Mouse (Mus musculus): ENCODE measurements at regions not wholly inside any gene's neighbourhood (a gene's known extent, or its start where the extent isn't known, plus 50 kb on each side); places are given as distances from the start of the nearest gene placed in this dataset.

GRCm38 (mm10) chr14:105632335-105632734 is 264.3 kb downstream of the Spry2 start:
- H3K9me3 ChIP-seq = no peaks in the 10 kb centered on the region
- WGBS = 96% methylated on average over 4 of the region's 4 CpGs
- H3K4me1 ChIP-seq (replicated peaks) = peaks cover 24% of the 10 kb centered on the region
- no peaks in the 10 kb centered on the region for H3K27me3 ChIP-seq (ENCODE audit: insufficient read depth, poor library complexity, severe bottlenecking)
- H3K4me3 ChIP-seq = no peak overlapping the region
- DNase-seq (ENCODE audit: low spot score) = no peak
- H3K36me3 ChIP-seq = no peaks in the 10 kb centered on the region
- H3K27ac ChIP-seq = no peak overlapping the region

- 68% methylated on average over 5 of the region's 5 CpGs for WGBS
- Histone ChIP-seq H3K4me1 (replicated peaks) (peaks cover 24% of the 10 kb centered on the region), H3K27ac (0 out of 2 replicates have a peak overlapping the region, but pooled peaks have one; percentile 54), H3K9me3 (no peaks in the 10 kb centered on the region), H3K27me3 (ENCODE audit: insufficient read depth, poor library complexity, severe bottlenecking) (no peaks in the 10 kb centered on the region), H3K4me3 (no peak overlapping the region), H3K36me3 (no peaks in the 10 kb centered on the region)
- no peak for DNase-seq (ENCODE audit: low spot score)
These were observed 265.0 kb downstream of the Spry2 start for GRCm38 (mm10) chr14:105631681-105632031.

GRCm38 (mm10) chr14:105630867-105631680 is 265.5 kb downstream of the Spry2 start:
- Histone ChIP-seq H3K4me1 (replicated peaks) (peaks cover 24% of the 10 kb centered on the region), H3K4me3 (no peak overlapping the region), H3K27me3 (ENCODE audit: insufficient read depth, poor library complexity, severe bottlenecking) (no peaks in the 10 kb centered on the region), H3K27ac (0 out of 2 replicates have a peak overlapping the region, but pooled peaks have one; percentile 54), H3K9me3 (no peaks in the 10 kb centered on the region), H3K36me3 (no peaks in the 10 kb centered on the region)
- WGBS = 57% methylated on average over 9 of the region's 9 CpGs
- DNase-seq (ENCODE audit: low spot score) = peak; percentile 16

GRCm38 (mm10) chr14:105630444-105630843 is 266.2 kb downstream of the Spry2 start:
- no peak for DNase-seq (ENCODE audit: low spot score)
- Histone ChIP-seq H3K36me3 (no peaks in the 10 kb centered on the region), H3K4me1 (replicated peaks) (peaks cover 24% of the 10 kb centered on the region), H3K4me3 (no peak overlapping the region), H3K27me3 (ENCODE audit: insufficient read depth, poor library complexity, severe bottlenecking) (no peaks in the 10 kb centered on the region), H3K27ac (no peak overlapping the region), H3K9me3 (no peaks in the 10 kb centered on the region)
- WGBS = 76% methylated on average over 5 of the region's 5 CpGs

- no peaks in the 10 kb centered on the region for H3K27me3 ChIP-seq (ENCODE audit: insufficient read depth, poor library complexity, severe bottlenecking)
- no peaks in the 10 kb centered on the region for H3K9me3 ChIP-seq
- no peak for DNase-seq (ENCODE audit: low spot score)
- peaks cover 24% of the 10 kb centered on the region for H3K4me1 ChIP-seq (replicated peaks)
- H3K36me3 ChIP-seq = no peaks in the 10 kb centered on the region
- H3K27ac ChIP-seq = no peak overlapping the region
- H3K4me3 ChIP-seq = no peak overlapping the region
- WGBS = 73% methylated on average over 3 of the region's 3 CpGs
These were observed 267.9 kb downstream of the Spry2 start for GRCm38 (mm10) chr14:105628673-105629072.

- no peaks in the 10 kb centered on the region for H3K36me3 ChIP-seq
- no peaks in the 10 kb centered on the region for H3K9me3 ChIP-seq
- WGBS = 85% methylated on average over 7 of the region's 7 CpGs
- peaks cover 6% of the 10 kb centered on the region; the same call in 1 of the 2 replicates for H3K4me1 ChIP-seq (replicated peaks)
- no peaks in the 10 kb centered on the region for H3K27me3 ChIP-seq (ENCODE audit: insufficient read depth, poor library complexity, severe bottlenecking)
- H3K4me3 ChIP-seq = no peak overlapping the region
- no peak overlapping the region for H3K27ac ChIP-seq
- DNase-seq (ENCODE audit: low spot score) = no peak
These were observed 272.2 kb downstream of the Spry2 start for GRCm38 (mm10) chr14:105624387-105624786.

GRCm38 (mm10) chr14:105622166-105622565 is 274.5 kb downstream of the Spry2 start:
- H3K36me3 ChIP-seq = no peaks in the 10 kb centered on the region
- H3K27me3 ChIP-seq (ENCODE audit: insufficient read depth, poor library complexity, severe bottlenecking) = no peaks in the 10 kb centered on the region
- H3K4me1 ChIP-seq (replicated peaks) = no peaks in the 10 kb centered on the region; the same call in 1 of the 2 replicates
- DNase-seq (ENCODE audit: low spot score) = no peak
- H3K27ac ChIP-seq = no peak overlapping the region
- no peak overlapping the region for H3K4me3 ChIP-seq
- WGBS = 96% methylated on average over 5 of the region's 5 CpGs
- H3K9me3 ChIP-seq = no peaks in the 10 kb centered on the region

GRCm38 (mm10) chr14:105621124-105621523 is 275.5 kb downstream of the Spry2 start:
- 86% methylated on average over 6 of the region's 6 CpGs for WGBS
- H3K4me1 ChIP-seq (replicated peaks) = no peaks in the 10 kb centered on the region; the same call in 1 of the 2 replicates
- no peak overlapping the region for H3K27ac ChIP-seq
- H3K9me3 ChIP-seq = no peaks in the 10 kb centered on the region
- H3K4me3 ChIP-seq = no peak overlapping the region
- no peaks in the 10 kb centered on the region for H3K27me3 ChIP-seq (ENCODE audit: insufficient read depth, poor library complexity, severe bottlenecking)
- H3K36me3 ChIP-seq = no peaks in the 10 kb centered on the region
- DNase-seq (ENCODE audit: low spot score) = no peak

- H3K4me3 ChIP-seq = no peak overlapping the region
- no peaks in the 10 kb centered on the region for H3K36me3 ChIP-seq
- DNase-seq (ENCODE audit: low spot score) = no peak
- H3K9me3 ChIP-seq = no peaks in the 10 kb centered on the region
- 88% methylated on average over 8 of the region's 8 CpGs for WGBS
- no peaks in the 10 kb centered on the region for H3K27me3 ChIP-seq (ENCODE audit: insufficient read depth, poor library complexity, severe bottlenecking)
- no peaks in the 10 kb centered on the region for H3K4me1 ChIP-seq (replicated peaks)
- H3K27ac ChIP-seq = no peak overlapping the region
These were observed 277.2 kb downstream of the Spry2 start for GRCm38 (mm10) chr14:105619449-105619848.

- WGBS = 84% methylated on average over 3 of the region's 3 CpGs
- Histone ChIP-seq H3K36me3 (no peaks in the 10 kb centered on the region), H3K4me1 (replicated peaks) (no peaks in the 10 kb centered on the region)
These were observed 280.9 kb downstream of the Spry2 start for GRCm38 (mm10) chr14:105615766-105616165.

GRCm38 (mm10) chr14:105612794-105613193 is 283.8 kb downstream of the Spry2 start:
- Histone ChIP-seq H3K4me1 (replicated peaks) (no peaks in the 10 kb centered on the region), H3K27me3 (ENCODE audit: insufficient read depth, poor library complexity, severe bottlenecking) (no peaks in the 10 kb centered on the region), H3K36me3 (no peaks in the 10 kb centered on the region), H3K4me3 (no peak overlapping the region), H3K9me3 (no peaks in the 10 kb centered on the region), H3K27ac (no peak overlapping the region)
- DNase-seq (ENCODE audit: low spot score) = no peak
- WGBS = 93% methylated on average over 3 of the region's 3 CpGs

More at GRCm38 (mm10) chr14:105615766-105616165, 280.9 kb downstream of the Spry2 start:
- DNase-seq (ENCODE audit: low spot score) = no peak
- Histone ChIP-seq H3K27me3 (ENCODE audit: insufficient read depth, poor library complexity, severe bottlenecking) (no peaks in the 10 kb centered on the region), H3K4me3 (no peak overlapping the region), H3K27ac (no peak overlapping the region), H3K9me3 (no peaks in the 10 kb centered on the region)

- DNase-seq (ENCODE audit: low spot score) = no peak
- Histone ChIP-seq H3K9me3 (no peaks in the 10 kb centered on the region), H3K4me3 (no peak overlapping the region), H3K36me3 (no peaks in the 10 kb centered on the region), H3K27ac (no peak overlapping the region), H3K27me3 (ENCODE audit: insufficient read depth, poor library complexity, severe bottlenecking) (no peaks in the 10 kb centered on the region), H3K4me1 (replicated peaks) (no peaks in the 10 kb centered on the region)
- WGBS = 83% methylated on average over 4 of the region's 4 CpGs
These were observed 287.8 kb downstream of the Spry2 start for GRCm38 (mm10) chr14:105608804-105609203.

- no peaks in the 10 kb centered on the region for H3K36me3 ChIP-seq
- H3K27me3 ChIP-seq (ENCODE audit: insufficient read depth, poor library complexity, severe bottlenecking) = no peaks in the 10 kb centered on the region
- 74% methylated on average over 3 of the region's 3 CpGs for WGBS
- no peak overlapping the region for H3K27ac ChIP-seq
- DNase-seq (ENCODE audit: low spot score) = no peak
- no peak overlapping the region for H3K4me3 ChIP-seq
- no peaks in the 10 kb centered on the region for H3K9me3 ChIP-seq
- H3K4me1 ChIP-seq (replicated peaks) = no peaks in the 10 kb centered on the region
These were observed 290.1 kb downstream of the Spry2 start for GRCm38 (mm10) chr14:105606551-105606950.
